ENCODE assay signal across 29 mouse cellular contexts in the genomic region with DNA sequence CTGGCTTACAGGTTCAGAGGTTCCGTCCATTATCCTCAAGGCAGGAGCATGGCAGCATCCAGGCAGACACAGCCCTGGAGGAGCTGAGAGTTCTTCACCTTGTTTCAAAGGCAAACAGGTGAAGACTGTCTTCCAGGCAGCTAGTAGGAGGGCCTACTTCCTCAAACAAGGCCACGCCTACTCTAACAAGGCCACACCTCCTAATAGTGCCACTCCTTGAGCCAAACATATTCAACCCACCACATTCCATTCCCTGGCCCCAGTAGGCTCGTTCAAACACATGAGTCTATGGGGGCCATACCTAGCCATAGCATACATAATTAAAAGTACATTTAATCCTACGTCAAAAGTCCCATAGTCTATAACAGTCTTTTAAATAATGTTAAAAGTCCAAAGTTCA.
DNase-seq lines count a peak whose midpoint lies in the region; ATAC-seq and TF ChIP-seq lines count a peak whose summit lies in the region.
"Had no signal": no experiment of that assay in that cellular context is flagged by ENCODE, and none has a peak within 500 bp of the region (broad histone marks: within the 10 kb centered on the region; RNA-seq: fewer than 3 reads in every experiment).

No protein-coding gene starts in this region.

- H3K4me2 ChIP-seq in stomach, embryonic 14.5 days (replicated peaks; ENCODE audit: low read depth, low read length), result no peak overlapping the region
- no peak overlapping the region for H3K4me2 ChIP-seq in stomach, postnatal 0 days (replicated peaks; ENCODE audit: low read depth)
- no peak overlapping the region for H3K4me2 ChIP-seq in intestine, embryonic 16.5 days (ENCODE audit: low read depth, low read length)
- H3K4me2 ChIP-seq: embryonic facial prominence, embryonic 12.5 days; embryonic facial prominence, embryonic 15.5 days; heart, embryonic 13.5 days; hindbrain, embryonic 14.5 days had no signal

- no peak overlapping the region for H3K4me3 ChIP-seq in stomach, embryonic 14.5 days (ENCODE audit: low read depth, low read length)
- H3K4me3 ChIP-seq in stomach, postnatal 0 days (ENCODE audit: low read depth, low read length), result no peak overlapping the region
- H3K4me3 ChIP-seq in intestine, embryonic 16.5 days (ENCODE audit: low read length), result no peak overlapping the region
- H3K4me3 ChIP-seq: embryonic facial prominence, embryonic 12.5 days; embryonic facial prominence, embryonic 15.5 days; gastrocnemius, adult 2 months; heart, adult 2 months; heart, embryonic 10.5 days; heart, embryonic 13.5 days had no signal

- no peaks in the 10 kb centered on the region for H3K36me3 ChIP-seq in stomach, embryonic 14.5 days (ENCODE audit: control insufficient read depth, insufficient read depth, low read length)
- no peaks in the 10 kb centered on the region for H3K36me3 ChIP-seq in stomach, postnatal 0 days (ENCODE audit: control insufficient read depth, insufficient read depth, low read length)
- no peaks in the 10 kb centered on the region for H3K36me3 ChIP-seq in intestine, embryonic 16.5 days (ENCODE audit: control insufficient read depth, insufficient read depth, low read length)
- H3K36me3 ChIP-seq: embryonic facial prominence, embryonic 12.5 days; embryonic facial prominence, embryonic 15.5 days; heart, embryonic 10.5 days; heart, embryonic 13.5 days had no signal

- no peak for TF ChIP-seq EP300 in stomach, postnatal 0 days (optimal IDR thresholded peaks at IDR 0.05)

- H3K4me1 ChIP-seq in stomach, embryonic 14.5 days (ENCODE audit: control insufficient read depth, insufficient read depth, low read length), result no peaks in the 10 kb centered on the region
- H3K4me1 ChIP-seq in stomach, postnatal 0 days (replicated peaks; ENCODE audit: control insufficient read depth, insufficient read depth), result no peaks in the 10 kb centered on the region
- no peaks in the 10 kb centered on the region for H3K4me1 ChIP-seq in intestine, embryonic 16.5 days (ENCODE audit: control insufficient read depth, insufficient read depth, low read length)
- H3K4me1 ChIP-seq: embryonic facial prominence, embryonic 12.5 days; embryonic facial prominence, embryonic 15.5 days; heart, embryonic 10.5 days; heart, embryonic 13.5 days had no signal

- 0 out of 2 replicates have a peak, but pooled peaks have one; percentile 37 for ATAC-seq in stomach, embryonic 14.5 days (ENCODE audit: insufficient number of reproducible peaks, insufficient read depth, low FRiP score, low read depth)
- no peak for ATAC-seq in stomach, postnatal 0 days (ENCODE audit: low FRiP score, low TSS enrichment)
- ATAC-seq in intestine, embryonic 16.5 days, result peak; percentile 62
- ATAC-seq: activated CD4-positive, CD25-positive, alpha-beta regulatory T cell, adult 4 months; forebrain, embryonic 14.5 days; forebrain, postnatal 0 days; hindbrain, postnatal 0 days; inflammation-experienced regulatory T-cells, adult 6 months; Patski had no signal

- H3K27me3 ChIP-seq in stomach, embryonic 14.5 days (ENCODE audit: control insufficient read depth, insufficient read depth, low read length), result no peaks in the 10 kb centered on the region
- H3K27me3 ChIP-seq in stomach, postnatal 0 days (ENCODE audit: control insufficient read depth, insufficient read depth, low read length), result no peaks in the 10 kb centered on the region
- H3K27me3 ChIP-seq in intestine, embryonic 16.5 days (replicated peaks; ENCODE audit: control insufficient read depth, insufficient read depth, low read length), result no peaks in the 10 kb centered on the region
- H3K27me3 ChIP-seq: embryonic facial prominence, embryonic 12.5 days; embryonic facial prominence, embryonic 15.5 days; heart, embryonic 13.5 days; Patski had no signal

- no peak for TF ChIP-seq CTCF in stomach, postnatal 0 days (IDR thresholded peaks at IDR 0.05; ENCODE audit: low read depth)

- intact Hi-C loops in left cerebral cortex, postnatal 4 days (cut with DNase I), result no loop called here

- WGBS in stomach, embryonic 14.5 days, result 71% methylated on average over 4 of the region's 4 CpGs
- WGBS in stomach, postnatal 0 days, result 65% methylated on average over 4 of the region's 4 CpGs
- whole genome bisulfite sequencing in intestine, embryonic 16.5 days, result 80% methylated on average over 4 of the region's 4 CpGs

- no peaks in the 10 kb centered on the region for H3K9me3 ChIP-seq in stomach, embryonic 14.5 days (ENCODE audit: control insufficient read depth, low read depth, low read length)
- H3K9me3 ChIP-seq in stomach, postnatal 0 days (ENCODE audit: control insufficient read depth, low read length), result no peaks in the 10 kb centered on the region
- H3K9me3 ChIP-seq in intestine, embryonic 16.5 days (ENCODE audit: control insufficient read depth, low read length), result no peaks in the 10 kb centered on the region
- H3K9me3 ChIP-seq: embryonic facial prominence, embryonic 12.5 days; embryonic facial prominence, embryonic 15.5 days; heart, embryonic 10.5 days had no signal

- no peak for DNase-seq in stomach, postnatal 0 days (ENCODE audit: low spot score)
- peak; percentile 49 for DNase-seq in R1 (ENCODE audit: low read depth, low spot score)
- no peak for DNase-seq in adrenal gland, postnatal 4 days (ENCODE audit: low spot score in 2 of 2)
- no peak for DNase-seq in left cerebral cortex, postnatal 4 days
- no peak for DNase-seq in cerebellum, adult 9-11 months
- DNase-seq: adrenal gland, adult 8-10 months; adrenal gland, postnatal 25 days; B cell, adult 2 months; cerebellum, adult 18-20 months; cerebellum, adult 9-10 months; cerebellum, postnatal 25 days; forebrain, postnatal 0 days; gastrocnemius, adult 2 months; gastrocnemius, postnatal 25 days; heart, adult 2 months; heart, postnatal 14 days; heart, postnatal 4 days had no signal

- no peak overlapping the region for H3K9ac ChIP-seq in stomach, embryonic 14.5 days (replicated peaks; ENCODE audit: low read depth, low read length)
- no peak overlapping the region for H3K9ac ChIP-seq in stomach, postnatal 0 days (ENCODE audit: low read length)
- H3K9ac ChIP-seq in intestine, embryonic 16.5 days (ENCODE audit: low read depth, low read length), result no peak overlapping the region
- H3K9ac ChIP-seq: embryonic facial prominence, embryonic 12.5 days; embryonic facial prominence, embryonic 15.5 days; forebrain, postnatal 0 days; heart, embryonic 13.5 days; hindbrain, embryonic 14.5 days had no signal

- no peak overlapping the region for H3K27ac ChIP-seq in stomach, embryonic 14.5 days (ENCODE audit: low read length)
- no peak overlapping the region for H3K27ac ChIP-seq in stomach, postnatal 0 days (replicated peaks)
- H3K27ac ChIP-seq in intestine, embryonic 16.5 days (ENCODE audit: low read length), result no peak overlapping the region
- H3K27ac ChIP-seq: embryonic facial prominence, embryonic 12.5 days; embryonic facial prominence, embryonic 15.5 days; gastrocnemius, adult 2 months; heart, adult 2 months; heart, embryonic 10.5 days; heart, embryonic 13.5 days; hindbrain, embryonic 14.5 days; hindbrain, postnatal 0 days had no signal
